Mouse (Mus musculus): Measurements from ENCODE around the gene Slc4a5.

GRCm38 (mm10) chr6:83312021-83312420 is 92.4 kb downstream of the Slc4a5 start:
- TF ChIP-seq POLR2A (IDR thresholded peaks at IDR 0.05; ENCODE audit: insufficient read length, low read depth) (no peak), MYOG (IDR thresholded peaks at IDR 0.05; ENCODE audit: control insufficient read depth in 1 of 3, insufficient read depth in 1 of 3, insufficient read length in 2 of 3, low read depth in 2 of 3) (no peak), MYOD1 (IDR thresholded peaks at IDR 0.05; ENCODE audit: control insufficient read depth in 1 of 3, insufficient read length in 2 of 3, low read depth in 2 of 3) (no peak), TCF12 (IDR thresholded peaks at IDR 0.05; ENCODE audit: insufficient read depth, poor library complexity, severe bottlenecking) (no peak), USF1 (IDR thresholded peaks at IDR 0.05; ENCODE audit: low read depth) (no peak), MAX (IDR thresholded peaks at IDR 0.05; ENCODE audit: low read depth) (no peak)
